In the genomic region with DNA sequence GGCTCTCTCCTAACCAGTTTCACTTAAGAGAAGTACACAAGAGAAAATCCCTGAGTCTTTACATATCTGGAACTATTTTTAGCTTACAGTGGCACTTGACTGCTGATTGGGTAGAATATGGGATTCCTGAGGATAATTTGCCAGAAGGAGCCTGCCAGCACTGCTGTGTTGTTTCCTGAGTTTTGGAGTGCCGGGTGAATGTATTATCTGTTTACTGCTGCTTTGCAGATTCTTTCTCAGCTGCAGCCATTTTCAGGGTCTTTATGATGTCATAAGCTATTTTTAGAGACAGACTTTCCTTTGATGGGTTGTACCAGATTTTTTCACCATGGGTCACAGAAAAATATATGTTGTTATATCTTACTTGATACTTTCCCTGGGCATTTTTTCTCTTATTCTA, we compare ENCODE assay signal across 18 mouse cellular contexts.
DNase-seq lines count a peak whose midpoint lies in the region; ATAC-seq and TF ChIP-seq lines count a peak whose summit lies in the region.
"Had no signal": no experiment of that assay in that cellular context is flagged by ENCODE, and none has a peak within 500 bp of the region (broad histone marks: within the 10 kb centered on the region; RNA-seq: fewer than 3 reads in every experiment).

No protein-coding gene starts in this region.

- intact Hi-C loops in heart, adult 2 months (cut with DNase I): no loop called here
- intact Hi-C loops in gastrocnemius, postnatal 14 days (cut with DNase I; ENCODE audit: low total_unique reads): no loop called here

- H3K9ac ChIP-seq in heart, adult 2 months (ENCODE audit: low read depth, low read length): no peak overlapping the region
- H3K9ac ChIP-seq in forebrain, embryonic 16.5 days (replicated peaks; ENCODE audit: low read depth, low read length): no peak overlapping the region
- no peak overlapping the region for H3K9ac ChIP-seq in heart, embryonic 14.5 days (ENCODE audit: low read length)
- H3K9ac ChIP-seq: limb, embryonic 15.5 days; stomach, embryonic 15.5 days had no signal

- no peak overlapping the region for H3K4me3 ChIP-seq in heart, adult 2 months
- no peak overlapping the region for H3K4me3 ChIP-seq in forebrain, embryonic 16.5 days (replicated peaks; ENCODE audit: low read length)
- no peak overlapping the region for H3K4me3 ChIP-seq in heart, embryonic 14.5 days (ENCODE audit: control insufficient read depth in 1 of 2, insufficient read depth in 1 of 2, low read depth in 1 of 2, low read length in 2 of 2)
- H3K4me3 ChIP-seq: limb, embryonic 15.5 days; midbrain, embryonic 10.5 days; stomach, embryonic 15.5 days had no signal

- WGBS in heart, adult 2 months: 3% methylated on average over 1 of the region's 1 CpGs
- 36% methylated on average over 1 of the region's 1 CpGs for WGBS in forebrain, embryonic 16.5 days
- 0% methylated on average over 1 of the region's 1 CpGs for WGBS in heart, embryonic 14.5 days

- TF ChIP-seq EP300 in heart, adult 2 months (IDR thresholded peaks at IDR 0.05; ENCODE audit: insufficient read depth, low read depth, low read length): no peak

- TF ChIP-seq POLR2A in heart, adult 2 months (IDR thresholded peaks at IDR 0.05; ENCODE audit: insufficient read depth, low read depth, low read length): no peak

- H3K27me3 ChIP-seq in heart, adult 2 months (ENCODE audit: control insufficient read depth, insufficient read depth, low read length): no peaks in the 10 kb centered on the region
- no peaks in the 10 kb centered on the region for H3K27me3 ChIP-seq in forebrain, embryonic 16.5 days (replicated peaks; ENCODE audit: control insufficient read depth, insufficient read depth, low read length)
- H3K27me3 ChIP-seq in heart, embryonic 14.5 days (ENCODE audit: control insufficient read depth, insufficient read depth, low read length): no peaks in the 10 kb centered on the region
- H3K27me3 ChIP-seq: limb, embryonic 15.5 days; stomach, embryonic 15.5 days had no signal

- no peaks in the 10 kb centered on the region for H3K4me1 ChIP-seq in heart, adult 2 months (ENCODE audit: control insufficient read depth, insufficient read depth, low read length)
- H3K4me1 ChIP-seq in forebrain, embryonic 16.5 days (replicated peaks; ENCODE audit: control insufficient read depth, insufficient read depth, low read length): 0 out of 2 replicates have a peak, but pooled peaks cover 3% of the 10 kb centered on the region
- H3K4me1 ChIP-seq in heart, embryonic 14.5 days (ENCODE audit: control insufficient read depth in 2 of 2, insufficient read depth in 2 of 2, low read length in 2 of 2): peaks cover 0 to 14% of the 10 kb centered on the region in 2 experiments; a peak in 3 of 4 replicates
- H3K4me1 ChIP-seq: limb, embryonic 15.5 days; midbrain, embryonic 10.5 days; stomach, embryonic 15.5 days had no signal

- H3K79me2 ChIP-seq in heart, adult 2 months (replicated peaks; ENCODE audit: control insufficient read depth, insufficient read depth, low read length): no peaks in the 10 kb centered on the region

- no peaks in the 10 kb centered on the region for H3K9me3 ChIP-seq in forebrain, embryonic 16.5 days (ENCODE audit: control insufficient read depth, low read length)
- no peaks in the 10 kb centered on the region for H3K9me3 ChIP-seq in heart, embryonic 14.5 days (ENCODE audit: control insufficient read depth, low read length)
- H3K9me3 ChIP-seq: limb, embryonic 15.5 days; midbrain, embryonic 10.5 days; stomach, embryonic 15.5 days had no signal

- no peaks in the 10 kb centered on the region for H3K36me3 ChIP-seq in heart, adult 2 months (ENCODE audit: control insufficient read depth, insufficient read depth, low read length)
- H3K36me3 ChIP-seq in forebrain, embryonic 16.5 days (ENCODE audit: control insufficient read depth, insufficient read depth): no peaks in the 10 kb centered on the region
- H3K36me3 ChIP-seq in heart, embryonic 14.5 days (ENCODE audit: control insufficient read depth, insufficient read depth, low read length): no peaks in the 10 kb centered on the region
- H3K36me3 ChIP-seq: limb, embryonic 15.5 days; midbrain, embryonic 10.5 days; stomach, embryonic 15.5 days had no signal

- H3K27ac ChIP-seq in heart, adult 2 months: no peak overlapping the region
- no peak overlapping the region for H3K27ac ChIP-seq in forebrain, embryonic 16.5 days (ENCODE audit: low read length)
- peak overlapping the region; percentile 67 to 72 for H3K27ac ChIP-seq in heart, embryonic 14.5 days (replicated peaks in 1 of 2; ENCODE audit: control insufficient read depth in 1 of 2, insufficient read depth in 1 of 2, low read depth in 2 of 2, low read length in 2 of 2)
- H3K27ac ChIP-seq: limb, embryonic 15.5 days; midbrain, embryonic 10.5 days; stomach, embryonic 15.5 days had no signal

- TF ChIP-seq CTCF in heart, adult 2 months (IDR thresholded peaks at IDR 0.05): no peak

- no peak overlapping the region for H3K4me2 ChIP-seq in forebrain, embryonic 16.5 days (ENCODE audit: low read length)
- peak overlapping the region; percentile 36 for H3K4me2 ChIP-seq in heart, embryonic 14.5 days (ENCODE audit: low read length)
- H3K4me2 ChIP-seq: limb, embryonic 15.5 days; stomach, embryonic 15.5 days had no signal

- ATAC-seq in forebrain, embryonic 16.5 days: peak; percentile 59; the same call in 1 of the 2 replicates
- peak; percentile 66; the same call in 1 of the 2 replicates for ATAC-seq in heart, embryonic 14.5 days (ENCODE audit: insufficient number of reproducible peaks, insufficient read depth, low FRiP score, low read depth)
- ATAC-seq: inflammation-experienced regulatory T-cells, adult 6 months had no signal

- DNase-seq in heart, adult 18-20 months: peak; percentile 15 to 23
- no peak for DNase-seq in heart, adult 2 months
- DNase-seq in MN1 (ENCODE audit: low spot score): peak; percentile 8
- DNase-seq in embryo, embryonic 10 days (ENCODE audit: low spot score): no peak
- no peak for DNase-seq in gastrocnemius, postnatal 14 days
- DNase-seq in kidney, postnatal 10 days: no peak
- DNase-seq: adrenal gland, adult 8-10 months; cerebellum, adult 8-10 months; kidney, postnatal 25 days; layer of hippocampus, adult 9-11 months; lung, adult 2 months; right cerebral cortex, adult 18-20 months had no signal

Comparison
In these comparisons a context has a peak if more than half of its experiments do, and no peak if none do; other contexts are left out.
1. DNase-seq: peak in heart, adult 18-20 months (2 of 2) and MN1 (single experiment); none in heart, adult 2 months (0 of 2), embryo, embryonic 10 days (single experiment), gastrocnemius, postnatal 14 days (single experiment) and kidney, postnatal 10 days (single experiment).
2. H3K27ac ChIP-seq: peak in heart, embryonic 14.5 days (2 of 2); none in heart, adult 2 months (single experiment) and forebrain, embryonic 16.5 days (single experiment).